Mouse (Mus musculus): ENCODE results near the gene Sstr3. TPM values are rescaled to one million over a fixed set of nuclear protein-coding genes. Genes with fewer than 3 reads are reported as not detected.

Sstr3 gene
- polyA plus RNA-seq, 1 experiment, result not detected

GRCm38 (mm10) chr15:78563937-78564336, 19.5 kb upstream of the Sstr3 start:
- TF ChIP-seq GATA1 (IDR thresholded peaks at IDR 0.05; ENCODE audit: low read length) (no peak), TAL1 (IDR thresholded peaks at IDR 0.05; ENCODE audit: low read length) (no peak)
- Histone ChIP-seq H3K4me1 (ENCODE audit: control insufficient read depth) (peaks cover 49% of the 10 kb centered on the region), H3K4me3 (replicated peaks) (peak overlapping the region; percentile 5), H3K36me3 (ENCODE audit: control insufficient read depth) (peaks cover 72% of the 10 kb centered on the region), H3K9me3 (ENCODE audit: control insufficient read depth, low read length) (no peaks in the 10 kb centered on the region), H3K27me3 (ENCODE audit: control insufficient read depth) (no peaks in the 10 kb centered on the region)

GRCm38 (mm10) chr15:78563344-78563743, 18.9 kb upstream of the Sstr3 start:
- H3K4me3 ChIP-seq (replicated peaks), result no peak overlapping the region
- peaks cover 66% of the 10 kb centered on the region for H3K36me3 ChIP-seq (ENCODE audit: control insufficient read depth)
- no peaks in the 10 kb centered on the region for H3K9me3 ChIP-seq (ENCODE audit: control insufficient read depth, low read length)
- no peaks in the 10 kb centered on the region for H3K27me3 ChIP-seq (ENCODE audit: control insufficient read depth)
- H3K4me1 ChIP-seq (ENCODE audit: control insufficient read depth), result peaks cover 46% of the 10 kb centered on the region
- TF ChIP-seq GATA1 (IDR thresholded peaks at IDR 0.05; ENCODE audit: low read length), result no peak

- H3K36me3 ChIP-seq (ENCODE audit: control insufficient read depth), result peaks cover 32% of the 10 kb centered on the region
- TF ChIP-seq TAL1 (IDR thresholded peaks at IDR 0.05; ENCODE audit: low read length) (no peak), GATA1 (IDR thresholded peaks at IDR 0.05; ENCODE audit: low read length) (no peak)
- peaks cover 12% of the 10 kb centered on the region for H3K4me1 ChIP-seq (ENCODE audit: control insufficient read depth)
- no peak overlapping the region for H3K4me3 ChIP-seq (replicated peaks)
- no peaks in the 10 kb centered on the region for H3K9me3 ChIP-seq (ENCODE audit: control insufficient read depth, low read length)
- H3K27me3 ChIP-seq (ENCODE audit: control insufficient read depth), result no peaks in the 10 kb centered on the region
Observed at GRCm38 (mm10) chr15:78559141-78559979, 14.9 kb upstream of the Sstr3 start.

GRCm38 (mm10) chr15:78557693-78558535, 13.4 kb upstream of the Sstr3 start:
- H3K9me3 ChIP-seq (ENCODE audit: control insufficient read depth, low read length), result no peaks in the 10 kb centered on the region
- peaks cover 19% of the 10 kb centered on the region for H3K36me3 ChIP-seq (ENCODE audit: control insufficient read depth)
- no peak overlapping the region for H3K4me3 ChIP-seq (replicated peaks)
- H3K4me1 ChIP-seq (ENCODE audit: control insufficient read depth), result no peaks in the 10 kb centered on the region; the same call in 1 of the 2 replicates
- TF ChIP-seq GATA1 (IDR thresholded peaks at IDR 0.05; ENCODE audit: low read length), result no peak
- H3K27me3 ChIP-seq (ENCODE audit: control insufficient read depth), result no peaks in the 10 kb centered on the region

DNA sequence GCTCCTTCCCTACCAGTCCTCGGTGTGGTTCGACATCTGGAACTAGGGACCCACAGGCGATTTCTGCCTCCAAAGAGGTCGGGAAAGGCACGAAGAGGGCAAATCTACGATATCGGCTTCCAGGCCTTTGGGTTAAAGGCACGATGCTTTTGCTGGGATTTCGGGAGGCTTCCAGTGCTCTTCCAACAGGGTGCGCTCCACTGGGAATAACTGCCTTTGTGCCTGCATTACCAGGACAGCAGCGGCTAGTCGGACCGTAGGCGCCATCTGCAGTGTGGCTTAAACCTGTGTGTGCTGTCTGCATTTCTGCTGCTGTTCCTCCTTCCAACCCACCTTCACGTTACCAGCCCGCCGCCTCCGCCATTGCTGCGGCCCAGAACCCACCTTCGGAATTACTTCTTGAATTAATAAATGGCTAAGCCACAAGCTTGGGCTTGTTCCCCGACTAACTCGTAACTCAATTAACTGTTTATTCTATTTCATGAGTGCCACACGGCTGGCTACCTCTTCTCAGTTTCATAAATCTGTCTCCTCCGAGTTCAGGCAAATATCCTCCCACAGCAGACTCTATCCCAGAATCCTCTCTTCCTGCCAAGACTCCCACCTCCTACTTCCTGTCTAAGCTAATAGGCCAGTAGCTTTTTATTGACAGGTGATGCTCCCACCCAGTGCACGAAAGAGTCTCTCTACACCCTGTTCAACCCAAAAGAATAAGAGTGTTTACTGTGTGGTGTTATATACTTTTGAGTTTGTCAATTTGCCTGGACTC, 10.2 kb upstream of the Sstr3 start:
- H3K4me3 ChIP-seq (replicated peaks), result peak overlapping the region; percentile 53
- H3K9me3 ChIP-seq (ENCODE audit: control insufficient read depth, low read length), result peaks cover 18% of the 10 kb centered on the region
- no peaks in the 10 kb centered on the region; the same call in 1 of the 2 replicates for H3K27me3 ChIP-seq (ENCODE audit: control insufficient read depth)
- no peaks in the 10 kb centered on the region for H3K36me3 ChIP-seq (ENCODE audit: control insufficient read depth)
- TF ChIP-seq TAL1 (IDR thresholded peaks at IDR 0.05; ENCODE audit: low read length) (no peak), GATA1 (IDR thresholded peaks at IDR 0.05; ENCODE audit: low read length) (no peak)
- no peaks in the 10 kb centered on the region; the same call in 1 of the 2 replicates for H3K4me1 ChIP-seq (ENCODE audit: control insufficient read depth)

DNA sequence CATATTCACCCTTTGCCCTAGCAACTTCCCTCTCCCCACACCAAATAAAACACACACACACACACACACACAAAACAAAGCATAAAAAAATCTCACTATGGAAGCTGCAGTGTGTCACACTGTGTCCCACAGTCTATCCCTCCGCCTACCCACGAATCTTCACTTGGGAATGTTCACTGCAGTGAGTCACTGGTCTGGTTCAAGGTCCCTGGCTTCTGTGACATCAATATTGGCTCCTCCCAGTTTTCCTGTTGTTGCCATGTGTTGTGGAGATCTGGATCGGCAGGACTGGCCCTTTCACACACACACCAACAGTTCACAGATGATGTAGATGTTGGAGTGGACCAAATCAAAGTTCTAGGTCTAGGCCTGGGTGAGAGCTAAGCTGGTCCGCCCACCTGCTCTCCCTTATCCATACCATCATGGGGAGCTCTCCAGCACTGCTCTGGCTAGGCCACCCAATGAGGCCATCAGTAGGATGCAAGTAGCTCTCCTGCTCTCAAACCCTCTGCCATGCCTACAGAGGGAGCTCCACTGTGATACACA, 4.8 kb upstream of the Sstr3 start:
- TF ChIP-seq GATA1 (IDR thresholded peaks at IDR 0.05; ENCODE audit: low read length) (no peak), TAL1 (IDR thresholded peaks at IDR 0.05; ENCODE audit: low read length) (no peak)
- Histone ChIP-seq H3K4me1 (ENCODE audit: control insufficient read depth) (peaks cover 6% of the 10 kb centered on the region), H3K27me3 (ENCODE audit: control insufficient read depth) (peaks cover 2% of the 10 kb centered on the region), H3K9me3 (ENCODE audit: control insufficient read depth, low read length) (peaks cover 18% of the 10 kb centered on the region), H3K4me3 (replicated peaks) (no peak overlapping the region), H3K36me3 (ENCODE audit: control insufficient read depth) (no peaks in the 10 kb centered on the region)

DNA sequence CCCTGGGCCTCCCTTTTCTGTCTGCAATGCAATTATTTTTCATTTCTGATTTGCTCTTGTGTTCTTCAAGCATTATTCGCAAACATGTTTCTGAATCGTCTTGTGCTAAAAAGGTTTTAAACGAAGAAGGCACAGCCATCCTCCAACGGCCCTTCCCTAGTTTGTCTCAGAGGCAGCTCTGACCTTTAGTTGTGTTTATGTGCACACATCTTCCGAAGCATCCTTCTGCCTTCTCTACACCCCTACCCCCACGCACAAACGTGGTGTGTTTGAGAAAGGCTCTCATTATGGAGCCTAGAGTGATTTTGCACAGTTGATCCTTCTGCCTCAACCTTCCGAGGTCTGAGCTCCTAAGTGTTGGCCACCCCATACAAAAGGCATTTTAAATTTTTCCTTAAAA, 4.2 kb upstream of the Sstr3 start:
- peaks cover 2% of the 10 kb centered on the region for H3K27me3 ChIP-seq (ENCODE audit: control insufficient read depth)
- H3K4me1 ChIP-seq (ENCODE audit: control insufficient read depth), result peaks cover 6% of the 10 kb centered on the region
- H3K36me3 ChIP-seq (ENCODE audit: control insufficient read depth), result no peaks in the 10 kb centered on the region
- H3K9me3 ChIP-seq (ENCODE audit: control insufficient read depth, low read length), result peaks cover 18% of the 10 kb centered on the region
- no peak overlapping the region for H3K4me3 ChIP-seq (replicated peaks)
- no peak for TF ChIP-seq TAL1 (IDR thresholded peaks at IDR 0.05; ENCODE audit: low read length)
- no peak for TF ChIP-seq GATA1 (IDR thresholded peaks at IDR 0.05; ENCODE audit: low read length)

DNA sequence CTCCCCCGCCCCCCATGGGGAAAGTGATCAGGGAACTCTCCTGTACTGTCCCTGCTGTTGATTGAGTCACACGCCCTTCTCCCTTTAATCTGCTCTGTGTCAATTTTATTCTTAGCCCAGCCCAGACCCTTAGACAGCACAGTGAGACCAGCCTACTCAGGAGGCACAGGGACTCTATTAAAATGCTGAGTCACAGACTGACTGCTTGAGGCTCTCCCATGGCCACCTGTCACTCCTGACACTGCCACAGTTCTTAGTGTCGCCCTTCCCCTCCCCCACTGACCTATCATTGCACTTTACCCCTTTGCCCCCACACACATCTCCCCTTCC, 3.8 kb upstream of the Sstr3 start:
- no peaks in the 10 kb centered on the region for H3K36me3 ChIP-seq (ENCODE audit: control insufficient read depth)
- peaks cover 2% of the 10 kb centered on the region for H3K27me3 ChIP-seq (ENCODE audit: control insufficient read depth)
- H3K9me3 ChIP-seq (ENCODE audit: control insufficient read depth, low read length), result peaks cover 18% of the 10 kb centered on the region
- peaks cover 6% of the 10 kb centered on the region for H3K4me1 ChIP-seq (ENCODE audit: control insufficient read depth)
- no peak for TF ChIP-seq TAL1 (IDR thresholded peaks at IDR 0.05; ENCODE audit: low read length)
- TF ChIP-seq GATA1 (IDR thresholded peaks at IDR 0.05; ENCODE audit: low read length), result no peak
- H3K4me3 ChIP-seq (replicated peaks), result no peak overlapping the region
